Mouse (Mus musculus): ENCODE results near the gene Tsr1. TPM values are rescaled to one million over a fixed set of nuclear protein-coding genes. Genes with fewer than 3 reads are reported as not detected.

The Tsr1 gene
- total RNA-seq (2023; ENCODE audit: inconsistent age) = 77.0 to 90.0 TPM (median 80.6 TPM) in 4 replicates

GRCm38 (mm10) chr11:74897678-74898516 lies at the start of gene Tsr1:
TSS of gene Tsr1 (plus strand) at chr11:74898071.

GRCm38 (mm10) chr11:74896901-74897677 lies 782 bp upstream of the Tsr1 start, which contains the start of gene Sgsm2:
TSS of gene Sgsm2 (minus strand) at chr11:74897060.

GRCm38 (mm10) chr11:74925577-74926387 lies 27.9 kb downstream of the Tsr1 start, which contains the start of the genes Smg6 and Srr:
TSS of gene Smg6 (plus strand) at chr11:74925823.
TSS of gene Srr (minus strand) at chr11:74925948.

Other genes starting within 250 kb of the Tsr1 start
- gene Cluh, start 248.6 kb upstream of the Tsr1 start, total RNA-seq (2023; ENCODE audit: inconsistent age) = 40.5 to 45.5 TPM (median 44.1 TPM) in 4 replicates
- 104 to 145 TPM (median 141 TPM) in 4 replicates for gene Pafah1b1, start 173.4 kb upstream of the Tsr1 start, total RNA-seq (2023; ENCODE audit: inconsistent age)
- 48.1 to 57.3 TPM (median 54.5 TPM) in 4 replicates for gene Mettl16, start 127.2 kb upstream of the Tsr1 start, total RNA-seq (2023; ENCODE audit: inconsistent age)
- 100 to 121 TPM (median 119 TPM) in 4 replicates for gene Mnt, start 67.2 kb upstream of the Tsr1 start, total RNA-seq (2023; ENCODE audit: inconsistent age)
- 4.1 to 7.5 TPM (median 6.4 TPM) in 4 replicates for gene Sgsm2, start 1.0 kb upstream of the Tsr1 start, total RNA-seq (2023; ENCODE audit: inconsistent age)
- gene Smg6, start 27.8 kb downstream of the Tsr1 start, total RNA-seq (2023; ENCODE audit: inconsistent age) = 57.7 to 67.0 TPM (median 62.6 TPM) in 4 replicates
- 6.0 to 8.6 TPM (median 6.7 TPM) in 4 replicates for gene Srr, start 27.9 kb downstream of the Tsr1 start, total RNA-seq (2023; ENCODE audit: inconsistent age)

Data from B cell, adult (primary cell).